Comparison of ENCODE assay signal across 8 mouse cellular contexts in the genomic region with DNA sequence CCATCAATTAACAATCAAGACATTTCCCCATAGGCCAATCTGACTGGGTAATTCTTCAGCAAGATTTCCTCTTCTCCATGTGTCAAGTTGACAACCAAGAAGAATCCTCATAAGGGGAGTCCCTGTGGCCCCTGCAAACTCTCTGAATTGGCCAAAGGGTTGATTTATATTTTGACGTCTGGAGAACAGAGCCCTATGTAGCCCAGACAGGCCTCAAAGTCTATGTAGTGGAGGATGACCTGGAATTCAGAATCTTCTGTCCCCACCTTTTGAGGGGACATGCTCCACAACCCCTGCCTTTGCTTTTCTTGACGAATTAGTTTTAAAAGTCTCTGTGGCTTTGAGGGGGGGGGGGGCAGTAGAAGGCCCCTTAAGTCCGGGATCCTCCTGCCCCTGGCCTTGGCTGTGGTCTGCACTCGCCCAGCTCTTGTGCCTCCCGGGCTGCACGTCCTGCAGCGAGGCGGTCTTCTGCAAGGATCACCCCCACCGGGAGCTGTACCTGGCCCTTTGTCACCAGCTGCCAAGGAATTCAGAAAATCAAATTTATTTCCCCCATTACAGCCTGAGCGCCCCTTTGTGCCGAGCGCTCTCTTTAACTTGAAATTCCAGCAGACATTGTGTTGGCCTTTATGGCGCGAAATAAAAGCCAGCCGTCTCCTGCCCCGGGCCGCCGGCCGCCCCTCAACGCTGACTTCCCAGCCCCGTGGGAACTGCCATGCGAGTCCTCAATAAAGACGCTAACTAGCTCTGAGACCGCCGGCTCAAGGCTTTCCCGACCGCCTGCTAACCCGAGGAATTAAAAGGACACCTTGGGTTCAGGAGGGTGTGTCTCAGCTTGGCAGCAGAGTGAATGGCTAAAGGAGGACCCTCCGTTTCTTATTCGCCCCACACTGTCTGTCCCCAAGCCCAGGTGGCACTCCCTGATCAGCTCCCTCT. TPM values are rescaled to one million over a fixed set of nuclear protein-coding genes. Genes with fewer than 3 reads are reported as not detected.
DNase-seq lines count a peak whose midpoint lies in the region; ATAC-seq and TF ChIP-seq lines count a peak whose summit lies in the region.

No protein-coding gene starts in this region.

- H3K4me1 ChIP-seq in kidney, adult 2 months (ENCODE audit: control insufficient read depth, insufficient read depth, low read length) = no peaks in the 10 kb centered on the region
- H3K4me1 ChIP-seq in embryonic facial prominence, embryonic 14.5 days (ENCODE audit: control insufficient read depth, insufficient read depth, low read length) = peaks cover 20% of the 10 kb centered on the region
- peaks cover 49% of the 10 kb centered on the region for H3K4me1 ChIP-seq in limb, embryonic 10.5 days

- H3K27me3 ChIP-seq in kidney, adult 2 months (replicated peaks; ENCODE audit: control insufficient read depth, insufficient read depth, low read length) = no peaks in the 10 kb centered on the region
- no peaks in the 10 kb centered on the region; the same call in none of the 2 replicates for H3K27me3 ChIP-seq in embryonic facial prominence, embryonic 14.5 days (replicated peaks; ENCODE audit: control insufficient read depth, insufficient read depth, low read length)
- peaks cover 44% of the 10 kb centered on the region for H3K27me3 ChIP-seq in limb, embryonic 10.5 days (ENCODE audit: low read depth, poor library complexity, severe bottlenecking)

- no peaks in the 10 kb centered on the region for H3K36me3 ChIP-seq in kidney, adult 2 months (ENCODE audit: control insufficient read depth, insufficient read depth, low read length)
- no peaks in the 10 kb centered on the region for H3K36me3 ChIP-seq in embryonic facial prominence, embryonic 14.5 days (ENCODE audit: control insufficient read depth, insufficient read depth, low read length)
- no peaks in the 10 kb centered on the region for H3K36me3 ChIP-seq in limb, embryonic 10.5 days

- ATAC-seq in embryonic facial prominence, embryonic 14.5 days (ENCODE audit: low read depth) = 0 out of 2 replicates have a peak, but pooled peaks have one; percentile 27

- DNase-seq in kidney, postnatal 4 days = peak; percentile 31 to 43
- no peak for DNase-seq in kidney, adult 2 months
- DNase-seq in embryonic facial prominence, embryonic 14.5 days (ENCODE audit: low spot score) = no peak
- DNase-seq in limb, embryonic 10.5 days (ENCODE audit: low spot score) = peak; percentile 74
- DNase-seq in retina, embryonic 14.5 days (ENCODE audit: low spot score) = peak; percentile 59
- DNase-seq in left cerebral cortex, adult 2 months (ENCODE audit: extremely low spot score in 1 of 2, low spot score in 2 of 2) = no peak
- DNase-seq in adrenal gland, adult 2 months = no peak
- DNase-seq in left cerebral cortex, adult 18-20 months (ENCODE audit: low spot score in 2 of 2) = no peak

- H3K4me2 ChIP-seq in embryonic facial prominence, embryonic 14.5 days (ENCODE audit: low read depth, low read length) = peak overlapping the region; percentile 44

- H3K9me3 ChIP-seq in embryonic facial prominence, embryonic 14.5 days (ENCODE audit: control insufficient read depth, low read length) = no peaks in the 10 kb centered on the region
- no peaks in the 10 kb centered on the region for H3K9me3 ChIP-seq in limb, embryonic 10.5 days (replicated peaks)

- TF ChIP-seq CTCF in kidney, adult 2 months (conservative IDR thresholded peaks at IDR 0.05; ENCODE audit: insufficient read depth, insufficient read length, low read depth, low read length) = no peak
- TF ChIP-seq CTCF in left cerebral cortex, adult 2 months (IDR thresholded peaks at IDR 0.05) = no peak

- H3K4me3 ChIP-seq in kidney, adult 2 months (ENCODE audit: insufficient read depth, low read depth, low read length) = no peak overlapping the region
- H3K4me3 ChIP-seq in embryonic facial prominence, embryonic 14.5 days (ENCODE audit: low read depth, low read length) = peak overlapping the region; percentile 20; the same call in 1 of the 2 replicates
- H3K4me3 ChIP-seq in limb, embryonic 10.5 days = peak overlapping the region; percentile 34
- no peak overlapping the region for H3K4me3 ChIP-seq in left cerebral cortex, adult 2 months

- WGBS in kidney, adult 2 months = 59% methylated on average over 30 of the region's 30 CpGs
- 12% methylated on average over 29 of the region's 30 CpGs for WGBS in embryonic facial prominence, embryonic 14.5 days
- WGBS in limb, embryonic 10.5 days = 3% methylated on average over 30 of the region's 30 CpGs

- peak overlapping the region; percentile 46 for H3K9ac ChIP-seq in embryonic facial prominence, embryonic 14.5 days (ENCODE audit: low read depth, low read length)

- TF ChIP-seq POLR2A in kidney, adult 2 months (IDR thresholded peaks at IDR 0.05; ENCODE audit: low read depth, low read length) = no peak

- intact Hi-C loops in left cerebral cortex, adult 2 months (cut with DNase I) = no loop called here

- no peak overlapping the region for H3K27ac ChIP-seq in kidney, adult 2 months (ENCODE audit: insufficient read depth, low read depth, low read length)
- H3K27ac ChIP-seq in embryonic facial prominence, embryonic 14.5 days (replicated peaks; ENCODE audit: low read depth, low read length) = no peak overlapping the region
- peak overlapping the region; percentile 86 for H3K27ac ChIP-seq in limb, embryonic 10.5 days
- no peak overlapping the region for H3K27ac ChIP-seq in left cerebral cortex, adult 2 months

RNA-seq across cellular contexts. Expression of a gene that starts 56.4 kb away (rescaled TPM):
- 54.4 and 78.8 TPM in 2 replicates for polyA plus RNA-seq in kidney, adult 2 months (2012; rRNA removed)
- polyA plus RNA-seq in embryonic facial prominence, embryonic 14.5 days (2014; fragmentation: Nextera tagmentation; extraction: Ambion mirVana) = 49.8 and 53.5 TPM in 2 replicates
- 39.5 and 45.5 TPM in 2 replicates for polyA plus RNA-seq in limb, embryonic 10.5 days (2016; fragmentation: Nextera tagmentation; extraction: Ambion mirVana)
- total RNA-seq in left cerebral cortex, adult 2 months (2021) = 10 to 100 TPM; 20.2 to 21.8 TPM
- total RNA-seq in adrenal gland, adult 2 months (2021) = 10 to 100 TPM; 13.3 to 40.9 TPM
- polyA plus RNA-seq in adrenal gland, adult 2 months (2012; rRNA removed) = 199 and 336 TPM in 2 replicates
- 10 to 100 TPM; 21.1 to 26.0 TPM for total RNA-seq in left cerebral cortex, adult 18-20 months (2021)

Comparison
In these comparisons a context has a peak if more than half of its experiments do, and no peak if none do; other contexts are left out.
1. DNase-seq: peak in kidney, postnatal 4 days (2 of 2), limb, embryonic 10.5 days (single experiment) and retina, embryonic 14.5 days (single experiment); none in kidney, adult 2 months (single experiment), embryonic facial prominence, embryonic 14.5 days (single experiment), left cerebral cortex, adult 2 months (0 of 2), adrenal gland, adult 2 months (single experiment) and left cerebral cortex, adult 18-20 months (0 of 2).
2. H3K4me3 ChIP-seq: peak in embryonic facial prominence, embryonic 14.5 days (single experiment) and limb, embryonic 10.5 days (single experiment); none in kidney, adult 2 months (single experiment) and left cerebral cortex, adult 2 months (single experiment).